Mouse (Mus musculus): ENCODE measurements around the gene Gm1604a.
"Not testable (repeated sequence)": the region's sequence is repeated elsewhere in the genome, so short reads cannot be mapped to it uniquely, and the experiment has no call there.

DNA sequence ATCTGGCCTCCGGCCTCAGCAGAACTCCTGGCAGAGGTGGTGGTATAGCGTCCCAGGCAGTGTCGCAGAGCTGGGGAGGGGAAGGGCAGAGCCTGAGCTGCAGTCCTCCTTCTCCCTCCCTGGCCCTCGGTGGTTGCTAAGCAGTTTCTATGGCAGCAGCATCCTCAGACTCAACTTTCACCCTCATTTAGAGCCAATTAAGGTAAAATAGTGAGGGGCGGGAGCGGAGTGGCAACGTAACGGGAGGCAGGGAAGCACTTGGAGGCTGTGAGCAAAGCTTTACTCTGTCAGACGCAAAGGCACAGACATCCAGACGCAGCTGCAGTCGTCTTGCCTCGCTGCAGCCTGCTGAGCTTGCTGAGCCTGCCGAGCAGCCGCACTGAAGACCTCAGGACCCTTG, at the start of gene Gm1604a:
- not testable (repeated sequence) for TF ChIP-seq CTCF (IDR thresholded peaks at IDR 0.05; ENCODE audit: extremely low read depth, insufficient read length, insufficient replicate concordance, low read depth, low read length); POLR2A (IDR thresholded peaks at IDR 0.05; ENCODE audit: low read depth, low read length)
